Mouse (Mus musculus): ENCODE results near the gene Ppfia1.
A peak's percentile ranks its signal among the peaks of the same experiment; 100 is the strongest.

The Ppfia1 gene

DNA sequence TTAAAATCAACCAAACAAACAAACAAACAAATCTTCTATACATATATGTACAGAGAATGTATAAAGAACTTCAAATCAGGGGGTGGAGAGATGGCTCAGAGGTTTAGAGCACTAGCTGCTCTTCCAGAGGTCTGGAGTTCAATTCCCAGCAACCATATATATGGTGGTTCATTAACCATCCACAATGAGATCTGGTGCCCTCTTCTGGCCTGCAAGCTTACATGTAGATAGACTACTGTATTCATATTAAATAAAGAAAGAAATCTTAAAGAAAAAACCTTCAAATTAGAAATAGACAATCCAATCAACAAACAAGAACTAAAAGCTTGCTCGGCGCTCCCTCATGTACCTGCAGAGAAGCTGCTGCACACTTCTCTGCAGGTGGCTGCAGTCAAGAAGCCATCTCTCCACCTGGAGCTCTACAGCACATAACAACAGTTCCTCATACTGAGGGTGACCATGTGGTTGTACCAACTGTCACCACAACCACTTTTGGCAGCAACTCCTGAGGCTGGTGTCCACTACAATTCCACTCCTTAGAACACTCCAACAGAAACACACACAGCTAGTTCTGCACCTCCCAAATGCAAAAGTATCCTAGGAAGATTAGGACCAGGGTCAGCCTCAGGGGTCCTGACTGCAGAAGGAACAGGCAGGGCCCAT lies 3.5 kb downstream of the Ppfia1 start:
- no peak for DNase-seq

DNA sequence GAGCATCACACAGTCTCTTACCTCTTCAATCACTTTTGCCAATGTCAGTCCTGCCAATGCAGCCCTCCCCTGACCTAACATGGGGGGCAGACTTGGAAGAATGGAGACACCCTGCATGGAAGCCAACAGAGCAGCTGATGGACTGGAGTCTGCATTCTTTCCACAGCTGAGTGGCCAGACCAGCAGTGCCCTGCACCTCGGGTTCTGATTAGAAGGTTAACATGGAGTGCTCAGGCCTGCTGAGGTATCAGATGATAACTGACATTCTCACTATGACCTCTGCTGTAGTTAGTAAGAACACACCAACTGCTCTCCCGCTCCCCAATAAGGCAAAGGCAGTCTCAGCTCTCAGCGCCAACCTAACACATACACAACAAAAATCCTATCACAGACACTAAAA lies 8.3 kb downstream of the Ppfia1 start:
- peak; percentile 47 for DNase-seq

DNA sequence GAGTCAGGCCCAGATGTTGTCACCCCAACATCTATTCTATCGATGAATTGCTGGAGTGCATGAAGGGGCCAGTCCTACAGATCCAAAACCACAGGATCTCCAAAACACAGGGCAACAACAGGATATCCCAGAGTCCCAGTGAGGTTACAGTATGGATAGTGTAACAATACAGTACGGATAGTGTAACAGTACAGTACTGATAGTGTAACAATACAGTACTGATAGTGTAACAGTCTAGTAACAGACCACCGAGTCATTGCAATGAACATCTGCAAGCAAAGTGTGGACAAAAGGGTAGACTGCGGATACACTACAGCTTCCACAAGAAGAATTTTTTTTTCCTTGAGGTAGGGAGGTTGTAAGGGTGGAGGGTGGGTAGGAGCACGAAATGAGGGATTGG lies 12.2 kb downstream of the Ppfia1 start:
- no peak for DNase-seq

DNA sequence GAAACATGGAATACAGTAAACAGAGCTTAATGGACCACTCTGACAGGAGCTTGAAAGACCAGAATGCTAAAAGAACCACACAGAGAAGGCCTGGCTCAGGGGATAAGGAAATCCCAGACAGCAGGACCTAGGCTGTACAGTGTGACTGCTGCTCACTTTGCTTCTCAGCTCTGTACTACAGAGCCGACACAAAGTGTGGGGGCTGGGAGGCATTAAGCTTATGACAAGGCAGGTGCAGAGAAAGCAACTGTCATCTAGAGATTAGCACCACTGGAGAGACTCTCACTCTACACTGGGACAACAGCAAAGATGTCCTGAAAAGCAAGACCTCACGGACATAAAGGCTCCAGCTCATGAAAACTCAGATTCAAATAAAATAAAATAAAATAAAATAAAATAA lies 14.4 kb downstream of the Ppfia1 start:
- DNase-seq: no peak

DNA sequence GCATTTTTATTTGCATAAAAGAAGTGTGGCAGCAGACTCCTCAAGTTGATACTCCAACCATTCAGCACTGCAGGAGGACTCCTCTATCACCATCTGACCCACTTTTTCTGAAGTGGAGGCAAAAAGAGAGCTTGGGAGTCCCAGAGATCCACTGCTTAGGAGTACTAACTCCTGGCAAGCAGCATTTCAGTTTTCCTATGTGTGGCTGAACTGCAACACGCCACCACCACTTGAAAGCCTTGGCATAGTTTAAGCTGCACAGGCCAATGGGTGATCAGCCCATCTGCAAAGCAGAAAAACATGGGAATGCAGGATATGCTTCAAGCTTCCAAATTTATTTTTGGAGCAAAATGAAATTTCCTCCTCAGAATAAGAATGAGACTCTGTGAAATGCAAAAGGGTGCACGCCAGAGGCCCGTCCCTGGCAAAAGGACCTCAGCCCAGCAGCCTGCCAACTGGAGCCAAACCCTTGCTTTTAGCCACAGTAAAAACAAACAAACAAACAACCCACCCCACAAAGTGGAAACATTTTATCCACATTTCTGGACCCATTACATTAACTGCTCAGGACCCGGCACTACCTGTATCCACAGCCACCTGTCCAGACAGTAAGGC lies 15.4 kb downstream of the Ppfia1 start:
- no peak for DNase-seq

DNA sequence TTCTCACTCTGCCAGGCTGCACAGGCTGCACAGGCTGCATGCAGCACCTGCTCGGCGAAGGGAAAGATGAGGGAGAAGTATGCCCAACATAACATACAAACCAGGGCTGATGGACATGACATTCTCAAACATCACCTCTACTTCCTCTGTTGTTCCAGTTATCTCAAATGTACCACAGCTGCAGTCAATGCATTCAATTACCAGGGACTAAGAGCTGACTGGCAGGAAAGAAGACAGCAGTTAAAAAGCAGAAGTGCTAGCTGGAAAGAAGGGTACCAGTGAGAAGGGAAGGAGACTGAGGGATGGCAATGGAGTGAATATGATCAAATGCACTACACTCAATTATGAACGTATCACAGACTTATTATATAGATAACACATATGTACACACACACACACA lies 17.2 kb downstream of the Ppfia1 start:
- no peak for DNase-seq

DNA sequence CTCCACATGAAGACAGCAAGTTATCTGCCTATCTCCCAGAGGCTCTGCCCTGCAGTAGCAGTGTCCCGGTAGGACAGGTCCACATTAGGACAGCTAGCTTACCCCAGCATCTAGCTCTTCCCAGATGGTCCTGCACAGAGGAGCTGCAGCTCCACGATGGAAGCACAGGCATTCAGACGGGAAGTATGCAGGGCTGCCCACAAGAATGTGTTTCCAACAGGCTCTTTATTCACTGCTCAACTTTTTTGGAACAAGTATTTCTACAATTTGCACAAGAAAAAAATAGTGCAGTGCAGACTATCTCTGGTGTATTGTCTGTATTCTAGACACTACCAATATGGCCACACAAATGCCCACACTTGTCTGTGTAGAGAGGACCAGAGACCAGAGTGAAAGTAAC lies 18.8 kb downstream of the Ppfia1 start:
- DNase-seq: no peak

GRCm38 (mm10) chr7:144531585-144532378 lies 21.7 kb downstream of the Ppfia1 start:
- no peak for DNase-seq

DNA sequence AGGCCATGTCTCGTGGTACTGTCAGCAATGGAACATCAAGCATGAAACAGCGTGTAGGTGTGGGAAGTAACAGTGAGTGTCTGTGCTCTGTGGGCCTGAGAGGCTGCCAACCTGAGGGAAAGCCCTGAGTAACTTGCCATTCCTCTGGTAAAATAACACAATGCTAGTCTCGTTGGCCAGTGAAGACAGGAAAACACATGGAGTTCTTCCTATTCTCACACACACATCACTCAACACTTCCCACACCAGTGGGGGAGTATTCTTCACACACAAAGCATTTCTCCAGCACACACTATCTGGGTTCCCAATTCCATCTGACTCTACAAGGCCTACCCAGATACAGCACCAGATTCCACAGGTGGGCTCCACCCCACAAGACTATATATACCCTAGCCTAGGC lies 23.7 kb downstream of the Ppfia1 start:
- DNase-seq: no peak

DNA sequence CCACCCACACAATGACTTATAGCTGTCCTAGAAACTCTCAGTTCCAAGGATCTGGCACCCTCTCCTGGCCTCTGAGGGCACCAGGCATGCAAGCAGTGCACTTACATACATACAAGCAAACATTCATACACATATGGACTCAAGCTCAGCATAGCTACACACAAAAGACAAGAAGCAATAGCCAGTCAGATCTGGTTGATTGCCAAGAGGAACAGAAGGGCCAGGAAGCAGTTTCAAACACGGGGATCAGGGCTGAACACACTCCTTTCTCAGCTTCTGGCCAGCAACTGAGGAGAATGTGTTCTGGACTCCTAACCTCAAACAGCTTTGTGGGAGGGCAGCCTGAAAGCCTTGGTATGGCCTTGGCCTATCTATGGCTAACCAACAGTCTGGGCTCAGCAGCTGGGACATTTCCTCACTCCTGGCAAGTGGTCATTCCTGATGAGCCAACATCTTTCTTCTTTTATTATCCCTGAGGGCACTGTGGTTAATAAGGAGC lies 25.8 kb downstream of the Ppfia1 start:
- DNase-seq: peak; percentile 40

- no peak for DNase-seq
These were observed 26.9 kb downstream of the Ppfia1 start for GRCm38 (mm10) chr7:144526649-144527048.

- no peak for DNase-seq
These were observed 28.9 kb downstream of the Ppfia1 start for GRCm38 (mm10) chr7:144524427-144525191.

- DNase-seq: no peak
These were observed 30.1 kb downstream of the Ppfia1 start for GRCm38 (mm10) chr7:144523415-144523814.

DNA sequence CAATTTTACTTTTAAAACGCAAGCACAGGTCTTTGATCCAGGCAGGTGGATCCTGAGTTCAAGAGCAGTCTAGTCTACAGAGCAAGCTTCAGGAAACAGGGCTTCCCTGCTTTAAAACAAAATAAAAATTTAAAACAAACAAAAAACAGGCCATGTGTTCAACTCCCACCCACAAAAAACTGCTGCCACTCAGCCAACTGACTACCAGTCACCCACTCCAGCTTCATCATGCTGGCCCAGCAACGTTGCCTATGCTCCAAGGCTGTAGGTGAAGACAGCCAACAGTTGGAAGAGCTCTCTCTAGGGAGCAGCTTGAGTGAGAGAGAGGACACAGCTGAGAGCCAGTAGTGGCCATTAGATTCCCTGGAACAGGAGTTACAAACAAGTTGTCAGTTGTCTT lies 31.6 kb downstream of the Ppfia1 start:
- no peak for DNase-seq

- DNase-seq: no peak
These were observed 33.7 kb downstream of the Ppfia1 start for GRCm38 (mm10) chr7:144519852-144520251.

GRCm38 (mm10) chr7:144516711-144517110 lies 36.8 kb downstream of the Ppfia1 start:
- DNase-seq: no peak

- no peak for DNase-seq
These were observed 44.4 kb downstream of the Ppfia1 start for GRCm38 (mm10) chr7:144509090-144509489.

- DNase-seq: no peak
These were observed 46.7 kb downstream of the Ppfia1 start for GRCm38 (mm10) chr7:144506807-144507206.

DNA sequence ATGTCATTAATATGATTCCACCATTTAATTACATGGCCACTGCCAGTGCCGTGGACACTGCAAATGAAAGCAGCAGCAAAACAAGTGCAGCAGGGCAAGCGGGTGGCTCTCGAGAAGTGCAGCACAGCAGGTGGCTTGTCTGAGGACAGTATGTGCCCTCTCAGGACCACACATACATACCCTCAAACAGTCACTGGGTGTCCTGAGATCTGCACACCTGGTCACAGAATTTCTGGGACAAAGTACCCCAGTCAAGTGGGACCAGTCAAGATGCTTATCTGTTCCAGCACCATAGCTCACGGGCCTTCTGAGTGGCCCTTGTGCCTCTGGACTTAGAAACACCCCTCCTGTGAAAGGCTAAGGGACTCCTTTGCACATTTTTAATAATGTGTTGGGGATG lies 49.6 kb downstream of the Ppfia1 start:
- DNase-seq: no peak

DNA sequence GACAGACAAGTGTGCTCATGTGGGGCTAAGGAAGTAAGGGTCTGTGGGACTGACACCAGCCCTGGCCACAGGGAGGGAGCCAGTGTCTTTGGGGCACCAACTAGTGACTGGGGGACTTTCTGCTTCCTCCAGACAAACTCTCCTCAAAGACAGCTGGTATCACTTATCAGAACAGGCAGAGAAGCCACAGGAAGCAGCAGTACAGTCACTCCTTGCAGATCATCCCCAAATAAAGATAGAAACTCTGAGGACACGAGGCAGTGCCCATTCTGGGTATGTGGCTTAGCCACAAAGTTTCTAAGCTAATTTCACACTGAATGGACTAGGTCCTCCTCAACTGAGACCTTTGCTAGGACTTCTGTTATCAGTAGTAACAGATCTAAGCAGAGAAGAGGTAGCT lies 60.6 kb downstream of the Ppfia1 start:
- DNase-seq: no peak

DNA sequence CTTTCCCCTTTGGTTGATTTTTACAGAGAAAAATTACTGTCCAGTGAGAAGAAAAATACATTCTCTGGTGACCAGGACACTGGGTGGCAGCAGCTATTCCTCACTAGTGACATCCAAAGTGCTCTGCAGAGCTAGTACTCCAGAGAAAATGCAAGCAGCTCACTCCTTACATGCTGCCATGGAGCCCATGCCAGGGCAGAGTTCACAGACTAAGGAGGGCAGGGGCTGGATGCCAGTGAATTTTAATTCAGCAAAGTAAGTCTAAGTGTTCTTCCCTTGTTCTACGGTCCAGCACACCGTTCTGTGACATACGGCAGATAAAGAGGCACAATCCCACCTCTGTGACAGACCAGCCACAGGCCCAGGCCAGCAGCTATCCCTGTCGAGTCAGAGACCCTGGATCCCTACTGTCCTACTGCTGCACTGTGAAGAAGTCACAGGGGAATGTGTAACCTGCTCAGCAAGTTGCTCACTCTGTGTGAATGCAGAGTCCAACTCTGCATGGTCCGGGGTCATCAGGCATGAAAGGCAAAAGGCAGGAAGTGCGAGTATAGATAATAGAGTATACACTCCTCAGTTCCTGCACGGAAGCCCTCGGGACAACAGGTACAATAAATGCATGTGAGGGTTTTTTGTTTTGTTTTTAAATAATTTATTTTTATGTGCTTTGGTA lies 63.2 kb downstream of the Ppfia1 start:
- DNase-seq: peak; percentile 71

GRCm38 (mm10) chr7:144489067-144489774 lies 64.3 kb downstream of the Ppfia1 start:
- DNase-seq: no peak

Measured in kidney, adult 9 months (tissue).